Mouse (Mus musculus): ENCODE measurements at regions not wholly inside any gene's neighbourhood (a gene's known extent, or its start where the extent isn't known, plus 50 kb on each side); places are given as distances from the start of the nearest gene placed in this dataset.

GRCm38 (mm10) chr2:146565693-146566092 lies 53.5 kb upstream of the Ralgapa2 start:
- no peak for DNase-seq (ENCODE audit: low spot score)

DNA sequence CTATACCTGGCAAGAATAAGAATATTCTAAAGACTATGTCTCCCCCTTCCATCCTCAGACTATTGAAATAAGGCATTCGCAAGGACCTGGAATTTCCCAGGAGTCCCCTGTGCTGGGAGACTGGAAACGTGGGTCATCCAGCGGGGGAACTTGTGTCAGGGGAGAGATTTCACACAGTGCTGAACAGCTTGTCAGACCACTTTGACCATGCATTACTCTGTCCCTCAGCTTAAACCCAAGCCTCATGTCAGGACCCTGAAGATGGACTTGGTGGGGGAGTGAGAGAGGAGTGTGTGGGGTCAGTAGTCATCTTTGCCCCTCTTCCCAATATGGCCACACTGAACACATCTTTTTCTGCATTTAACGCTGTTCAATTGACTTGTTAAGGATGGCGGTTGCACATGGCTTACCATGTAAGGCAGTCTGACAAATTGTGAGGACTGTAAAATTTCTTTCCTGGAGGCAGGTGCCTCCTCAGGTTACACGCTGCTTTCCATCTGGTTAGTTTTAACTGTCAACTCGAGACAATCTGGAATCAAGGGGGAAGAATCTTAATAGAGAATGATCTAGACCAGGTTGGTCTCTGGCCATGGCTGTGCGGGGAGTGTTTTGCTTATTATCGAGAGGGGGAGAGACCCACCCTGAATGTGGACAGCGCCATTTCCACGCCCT lies 56.2 kb upstream of the Ralgapa2 start:
- no peak for DNase-seq (ENCODE audit: low spot score)

GRCm38 (mm10) chr2:146571036-146571435 lies 58.9 kb upstream of the Ralgapa2 start:
- DNase-seq (ENCODE audit: low spot score), result peak; percentile 9

- no peak for DNase-seq (ENCODE audit: low spot score)
Measured at GRCm38 (mm10) chr2:146571857-146572256, 59.7 kb upstream of the Ralgapa2 start.

DNA sequence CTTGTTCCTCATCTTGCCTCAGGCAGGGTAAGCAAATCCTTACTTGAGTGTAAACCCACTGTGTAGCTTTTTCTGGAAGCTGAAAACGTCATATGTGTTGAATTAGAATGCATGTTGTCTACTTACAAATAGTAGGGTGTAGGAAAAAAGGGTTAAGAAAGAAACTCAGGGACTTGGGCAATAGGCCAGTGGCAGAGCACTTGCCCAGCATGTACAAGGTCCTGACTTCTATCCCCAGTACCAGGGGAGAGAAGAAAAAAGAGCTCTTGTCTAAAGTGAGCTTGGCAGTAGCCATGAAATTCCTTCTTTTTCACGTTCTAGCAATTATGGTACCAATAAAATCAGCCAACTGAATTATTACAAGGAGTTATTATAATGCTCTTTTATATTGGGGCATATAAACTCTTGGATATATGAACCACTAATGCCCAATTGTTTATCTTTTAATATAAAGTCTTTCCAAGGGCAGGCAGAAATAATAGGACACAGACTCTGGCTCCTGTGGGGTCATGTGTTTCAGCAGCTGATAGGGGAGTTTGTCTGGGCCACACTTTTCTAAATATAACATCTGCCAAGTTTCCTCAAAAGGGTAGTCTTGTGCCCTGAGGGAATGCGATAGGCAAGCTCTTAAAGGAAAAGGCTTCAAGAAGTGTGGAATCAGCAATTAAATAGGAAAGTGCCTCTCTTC lies 63.6 kb upstream of the Ralgapa2 start:
- DNase-seq (ENCODE audit: low spot score), result no peak

GRCm38 (mm10) chr2:146576298-146576905 lies 64.3 kb upstream of the Ralgapa2 start:
- no peak for DNase-seq (ENCODE audit: low spot score)

- DNase-seq (ENCODE audit: low spot score), result peak; percentile 8
Measured at GRCm38 (mm10) chr2:146577096-146577495, 65.0 kb upstream of the Ralgapa2 start.

GRCm38 (mm10) chr2:146581220-146581619 lies 69.1 kb upstream of the Ralgapa2 start:
- no peak for DNase-seq (ENCODE audit: low spot score)

- no peak for DNase-seq (ENCODE audit: low spot score)
Measured at GRCm38 (mm10) chr2:146583807-146584388, 71.8 kb upstream of the Ralgapa2 start.

- no peak for DNase-seq (ENCODE audit: low spot score)
Measured at GRCm38 (mm10) chr2:146586381-146586780, 74.2 kb upstream of the Ralgapa2 start.

DNA sequence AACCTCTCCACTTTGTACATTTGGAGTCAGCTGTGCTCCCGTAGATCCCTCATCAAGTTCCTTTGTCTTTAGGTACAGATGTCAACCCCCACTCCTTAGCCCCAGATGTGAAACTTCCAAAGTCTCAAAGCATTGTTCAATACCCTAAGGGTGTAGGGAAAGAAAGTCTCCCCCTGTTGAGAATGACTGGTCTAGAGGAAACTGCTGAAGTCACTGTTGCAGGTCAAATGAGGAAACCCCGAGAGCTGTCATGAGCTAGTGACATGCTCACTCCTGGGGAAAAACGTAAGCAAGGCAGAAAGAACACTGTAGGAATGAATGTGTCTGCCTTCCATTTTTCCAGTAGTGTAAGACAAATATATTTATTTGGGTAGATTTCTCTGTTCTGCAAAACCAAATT lies 74.8 kb upstream of the Ralgapa2 start:
- DNase-seq (ENCODE audit: low spot score), result no peak

- DNase-seq (ENCODE audit: low spot score), result no peak
Measured at GRCm38 (mm10) chr2:146589860-146590259, 77.7 kb upstream of the Ralgapa2 start.

GRCm38 (mm10) chr2:146593291-146593690 lies 81.1 kb upstream of the Ralgapa2 start:
- DNase-seq (ENCODE audit: low spot score), result no peak

GRCm38 (mm10) chr2:146594212-146594611 lies 82.1 kb upstream of the Ralgapa2 start:
- DNase-seq (ENCODE audit: low spot score), result no peak

DNA sequence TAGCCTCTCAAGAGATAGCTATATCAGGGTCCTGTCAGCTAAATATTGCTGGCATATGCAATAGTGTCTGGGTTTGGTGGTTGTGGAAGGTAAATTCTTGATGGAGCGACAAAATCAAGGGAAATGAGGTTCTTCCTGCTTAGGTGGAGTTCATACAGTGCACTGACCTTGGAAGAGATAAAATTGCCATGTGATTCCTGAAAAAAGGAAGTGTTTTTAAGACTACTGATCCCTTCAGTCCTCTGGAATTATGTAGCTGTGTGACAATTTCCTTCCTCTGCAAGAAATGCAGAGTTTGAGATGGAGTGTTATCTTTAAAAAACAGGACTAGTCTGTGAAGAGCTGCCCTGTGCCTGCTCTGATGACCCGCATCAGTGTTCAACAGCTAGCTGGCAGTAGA lies 83.5 kb upstream of the Ralgapa2 start:
- no peak for DNase-seq (ENCODE audit: low spot score)

DNA sequence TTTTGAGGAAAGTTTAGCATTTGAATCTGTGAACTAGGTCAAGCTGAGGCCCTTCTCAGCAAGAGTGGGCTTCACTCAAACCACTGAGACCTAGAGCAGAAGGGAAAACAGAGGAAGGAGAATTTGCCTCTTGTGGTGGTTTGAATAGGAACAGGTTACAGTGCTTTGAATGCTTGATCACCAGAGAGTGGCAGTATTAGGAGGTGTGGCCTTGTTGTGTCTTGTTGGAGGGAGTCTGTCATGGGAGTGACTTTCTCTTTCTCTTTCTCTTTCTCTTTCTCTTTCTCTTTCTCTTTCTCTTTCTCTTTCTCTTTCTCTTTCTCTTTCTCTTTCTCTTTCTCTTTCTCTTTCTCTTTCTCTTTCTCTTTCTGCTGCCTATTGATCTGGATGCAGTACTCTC lies 94.0 kb upstream of the Ralgapa2 start:
- no peak for DNase-seq (ENCODE audit: low spot score)

DNA sequence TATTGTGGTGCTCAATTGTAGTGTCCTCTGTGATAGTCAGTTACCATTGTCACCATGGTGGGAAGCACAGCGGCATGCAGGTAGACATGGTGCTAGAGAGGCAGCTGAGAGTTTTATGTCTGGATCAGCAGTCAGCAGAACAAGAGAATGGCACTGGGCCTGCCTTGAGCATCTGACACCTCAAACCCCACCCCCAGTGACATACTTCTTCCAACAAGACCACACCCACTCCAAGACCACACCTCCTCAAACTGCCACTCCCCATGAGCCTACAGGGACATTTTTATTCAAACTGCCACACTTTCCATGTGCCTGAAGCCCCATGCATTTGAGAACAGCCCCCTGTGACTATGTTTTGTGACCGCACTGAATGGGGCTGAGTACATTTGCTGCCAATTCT lies 98.8 kb upstream of the Ralgapa2 start:
- no peak for DNase-seq (ENCODE audit: low spot score)

DNA sequence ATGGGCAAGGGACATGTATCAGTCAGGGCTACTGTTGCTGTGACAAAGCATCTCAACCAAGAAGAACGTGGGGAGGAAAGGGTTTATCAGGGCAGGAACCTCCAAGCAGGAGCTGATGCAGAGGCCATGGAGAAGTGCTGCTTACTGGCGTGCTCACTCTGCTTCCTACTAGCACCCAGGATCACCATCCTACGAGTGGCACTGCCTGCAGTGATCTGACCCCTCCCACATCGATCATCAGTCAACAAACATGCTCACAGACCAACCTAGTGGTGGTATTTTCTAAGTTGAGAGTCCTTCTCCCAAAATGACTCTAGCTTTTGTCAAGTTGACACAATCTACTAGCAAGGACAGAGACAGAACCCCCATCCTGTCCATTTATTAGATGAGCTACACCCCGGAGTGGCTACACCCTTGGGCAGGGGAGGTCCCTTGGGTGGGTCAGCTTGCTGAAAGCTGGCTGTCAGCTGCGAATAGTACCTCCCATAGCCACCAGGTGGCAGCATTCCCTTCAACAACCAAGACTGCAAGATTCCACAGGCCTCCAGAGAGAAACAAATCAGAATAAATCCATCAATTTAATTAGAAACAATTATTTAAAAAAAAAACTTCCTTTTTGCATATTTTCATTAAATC lies 99.9 kb upstream of the Ralgapa2 start:
- DNase-seq (ENCODE audit: low spot score), result peak; percentile 27

GRCm38 (mm10) chr2:146612522-146613288 lies 100.6 kb upstream of the Ralgapa2 start:
- DNase-seq (ENCODE audit: low spot score), result no peak

GRCm38 (mm10) chr2:146621167-146621566 lies 109.0 kb upstream of the Ralgapa2 start:
- DNase-seq (ENCODE audit: low spot score), result no peak

GRCm38 (mm10) chr2:146623052-146623451 lies 110.9 kb upstream of the Ralgapa2 start:
- no peak for DNase-seq (ENCODE audit: low spot score)

DNA sequence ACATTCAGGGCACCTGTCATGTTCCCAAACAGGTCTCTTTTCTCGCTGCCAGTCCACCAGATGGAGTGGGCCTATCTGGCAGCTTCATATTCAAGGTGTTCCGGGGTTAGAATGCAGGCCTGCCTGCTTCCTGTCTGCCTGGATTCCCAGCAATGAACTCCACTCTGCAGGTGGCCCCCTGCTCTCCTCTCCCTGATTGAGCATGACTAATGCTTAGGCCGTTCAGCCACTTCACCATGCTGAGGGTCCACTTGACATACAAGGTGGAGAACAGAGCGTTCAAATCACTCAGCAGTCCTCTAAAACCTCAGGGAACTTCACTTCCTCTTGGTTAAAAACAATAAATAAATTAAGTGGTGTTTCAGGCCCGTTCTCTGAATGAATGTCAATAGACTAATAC lies 112.1 kb upstream of the Ralgapa2 start:
- no peak for DNase-seq (ENCODE audit: low spot score)
